Mouse (Mus musculus) MEL (cell line): ENCODE results near the gene Nme3. TPM values are rescaled to one million over a fixed set of nuclear protein-coding genes. Genes with fewer than 3 reads are reported as not detected.

Experiments used
- DNase-seq: peaks from one replicate; pipeline ENCODE4 v3.0.0; 2011; ENCODE audit warnings: low read depth, low spot score
- H3K27ac ChIP-seq: 2 replicates; pipeline ENCODE4 v1.5.1; 2012; ENCODE audit warnings: low read depth, mild to moderate bottlenecking, control low read depth, low read length, moderate library complexity; ENCODE audit not compliant: control insufficient read depth
- H3K27me3 ChIP-seq, 2 experiments: fragments of 150-350 bp in 1 of 2; sonication (generic) in 1 of 2; 2 replicates each; pipeline ENCODE4 v1.6.1; 2012; ENCODE audit warnings: low read length in 2 of 2, mild to moderate bottlenecking in 2 of 2, improper control_type of control experiment in 1 of 2, moderate library complexity in 1 of 2; ENCODE audit not compliant: insufficient read depth in 2 of 2, control insufficient read depth in 1 of 2
- H3K36me3 ChIP-seq, 2 experiments: 2 replicates each; pipeline ENCODE4 v1.6.1; 2012 to 2014; ENCODE audit warnings: low read length in 2 of 2, improper control_type of control experiment in 1 of 2, inconsistent platforms in 1 of 2, mild to moderate bottlenecking in 1 of 2; ENCODE audit not compliant: insufficient read depth in 2 of 2, control insufficient read depth in 1 of 2
- H3K4me1 ChIP-seq, 2 experiments: fragments of 150-350 bp in 1 of 2; sonication (generic) in 1 of 2; 2 replicates each; pipeline ENCODE4 v1.6.1; 2012; ENCODE audit warnings: low read length in 2 of 2, improper control_type of control experiment in 1 of 2, mild to moderate bottlenecking in 1 of 2; ENCODE audit not compliant: insufficient read depth in 2 of 2, control insufficient read depth in 1 of 2
- H3K4me3 ChIP-seq, 2 experiments: fragments of 150-350 bp in 1 of 2; sonication (generic) in 1 of 2; 2 replicates each; pipeline ENCODE4 v1.5.1; 2012; ENCODE audit warnings: low read depth in 2 of 2, low read length in 2 of 2, mild to moderate bottlenecking in 2 of 2, moderate library complexity in 2 of 2, control low read depth in 1 of 2, improper control_type of control experiment in 1 of 2; ENCODE audit not compliant: control insufficient read depth in 1 of 2, insufficient read depth in 1 of 2
- H3K79me2 ChIP-seq: 2 replicates; pipeline ENCODE4 v1.6.1; 2012; ENCODE audit warnings: mild to moderate bottlenecking, low read length, moderate library complexity; ENCODE audit not compliant: control insufficient read depth, poor library complexity, insufficient read depth
- H3K9ac ChIP-seq: 2 replicates; pipeline ENCODE4 v1.6.1; 2012; ENCODE audit warnings: low read depth, mild to moderate bottlenecking, control low read depth, low read length, moderate library complexity; ENCODE audit not compliant: control insufficient read depth, poor library complexity, severe bottlenecking
- H3K9me3 ChIP-seq: fragments of 150-350 bp; sonication (generic); replicated peaks from 2 replicates; pipeline ENCODE4 v1.6.1; 2012; ENCODE audit warnings: mild to moderate bottlenecking, low read length, improper control_type of control experiment, moderate library complexity; ENCODE audit not compliant: insufficient read depth
- BHLHE40 ChIP-seq: IDR thresholded peaks from 2 replicates; pipeline ENCODE4 v1.6.1; 2012; ENCODE audit warnings: low read depth, mild to moderate bottlenecking, inconsistent platforms, low read length, improper control_type of control experiment, borderline replicate concordance
- CHD1 ChIP-seq: IDR thresholded peaks from 2 replicates; pipeline ENCODE4 v1.6.1; 2012; ENCODE audit warnings: low read depth, mild to moderate bottlenecking, inconsistent platforms, low read length, improper control_type of control experiment
- CTCF ChIP-seq, 3 experiments: IDR thresholded peaks in 2 of 3; conservative IDR thresholded peaks in 1 of 3; 2 replicates each; pipeline ENCODE4 v1.5.1; 2011 to 2012; ENCODE audit warnings: low read length in 3 of 3, low read depth in 2 of 3, mild to moderate bottlenecking in 2 of 3, improper control_type of control experiment in 1 of 3, inconsistent platforms in 1 of 3, mixed read lengths in 1 of 3, moderate library complexity in 1 of 3; ENCODE audit not compliant: control insufficient read depth in 1 of 3, insufficient read depth in 1 of 3, poor library complexity in 1 of 3, severe bottlenecking in 1 of 3
- EP300 ChIP-seq, 2 experiments: IDR thresholded peaks; 2 replicates each; pipeline ENCODE4 v1.6.1; 2011; ENCODE audit warnings: improper control_type of control experiment in 2 of 2, low read length in 2 of 2, low read depth in 1 of 2, mild to moderate bottlenecking in 1 of 2
- GABPA ChIP-seq: IDR thresholded peaks from 2 replicates; pipeline ENCODE4 v1.6.1; 2012; ENCODE audit warnings: low read depth, mild to moderate bottlenecking, inconsistent platforms, low read length, improper control_type of control experiment, moderate library complexity
- GATA1 ChIP-seq: IDR thresholded peaks from 2 replicates; pipeline ENCODE4 v1.6.1; 2011; ENCODE audit warnings: low read depth, low read length, improper control_type of control experiment
- HCFC1 ChIP-seq: IDR thresholded peaks from 2 replicates; pipeline ENCODE4 v1.6.1; 2012; ENCODE audit warnings: low read depth, mild to moderate bottlenecking, inconsistent platforms, low read length, improper control_type of control experiment, moderate library complexity
- MAFK ChIP-seq: IDR thresholded peaks from 2 replicates; pipeline ENCODE4 v1.6.1; 2011; ENCODE audit warnings: low read depth, mild to moderate bottlenecking, low read length, improper control_type of control experiment, borderline replicate concordance
- MAX ChIP-seq: IDR thresholded peaks from 2 replicates; pipeline ENCODE4 v1.6.1; 2011; ENCODE audit warnings: low read length, improper control_type of control experiment
- MAZ ChIP-seq: IDR thresholded peaks from 2 replicates; pipeline ENCODE4 v1.6.1; 2012; ENCODE audit warnings: low read depth, mild to moderate bottlenecking, inconsistent platforms, low read length, improper control_type of control experiment
- MXI1 ChIP-seq: IDR thresholded peaks from 2 replicates; pipeline ENCODE4 v1.6.1; 2011; ENCODE audit warnings: mild to moderate bottlenecking, low read depth, low read length, improper control_type of control experiment
- MYC ChIP-seq: IDR thresholded peaks from 2 replicates; pipeline ENCODE4 v1.6.1; 2011; ENCODE audit warnings: low read depth, mild to moderate bottlenecking, low read length, improper control_type of control experiment, moderate library complexity
- NRF1 ChIP-seq: IDR thresholded peaks from 2 replicates; pipeline ENCODE4 v1.6.1; 2014; ENCODE audit warnings: low read depth, mild to moderate bottlenecking, inconsistent platforms, low read length, improper control_type of control experiment, moderate library complexity; ENCODE audit not compliant: poor library complexity, insufficient read depth, severe bottlenecking
- POLR2AphosphoS5 ChIP-seq: IDR thresholded peaks from 2 replicates; pipeline ENCODE4 v1.6.1; 2012; ENCODE audit warnings: low read depth, borderline replicate concordance, mild to moderate bottlenecking, inconsistent platforms, low read length, moderate library complexity, mixed read lengths
- RAD21 ChIP-seq: IDR thresholded peaks from 2 replicates; pipeline ENCODE4 v1.6.1; 2011; ENCODE audit warnings: mild to moderate bottlenecking, low read depth, low read length, improper control_type of control experiment
- SIN3A ChIP-seq: IDR thresholded peaks from 2 replicates; pipeline ENCODE4 v1.6.1; 2012; ENCODE audit warnings: low read length, improper control_type of control experiment, inconsistent platforms
- TBP ChIP-seq: IDR thresholded peaks from 2 replicates; pipeline ENCODE4 v1.8.0; 2011; ENCODE audit warnings: low read depth, low read length, improper control_type of control experiment
- UBTF ChIP-seq: IDR thresholded peaks from 2 replicates; pipeline ENCODE4 v1.6.1; 2012; ENCODE audit warnings: low read depth, mild to moderate bottlenecking, inconsistent platforms, low read length, improper control_type of control experiment, moderate library complexity, borderline replicate concordance; ENCODE audit not compliant: insufficient read depth
- USF1 ChIP-seq: IDR thresholded peaks from 2 replicates; pipeline ENCODE4 v1.6.1; 2014; ENCODE audit warnings: low read depth, mild to moderate bottlenecking, inconsistent platforms, low read length, improper control_type of control experiment, moderate library complexity
- ZC3H11A ChIP-seq: IDR thresholded peaks from 2 replicates; pipeline ENCODE4 v1.6.1; 2012; ENCODE audit warnings: low read depth, mild to moderate bottlenecking, inconsistent platforms, low read length, improper control_type of control experiment
- ZMIZ1 ChIP-seq: IDR thresholded peaks from 2 replicates; pipeline ENCODE4 v1.6.1; 2012; ENCODE audit warnings: low read depth, mild to moderate bottlenecking, inconsistent platforms, low read length, improper control_type of control experiment, moderate library complexity
- polyA plus RNA-seq, 2 experiments: library from polyadenylated mRNA; stranded (reverse) in 1 of 2; unstranded in 1 of 2; fragments of >175 nt in 1 of 2; fragments of >200 nt in 1 of 2; gene quantifications; 2 replicates each; pipeline versions ENCODE4 v1.2.1 to v1.2.4; 2012; ENCODE audit warnings: low replicate concordance in 2 of 2, low read depth in 1 of 2; ENCODE audit not compliant: insufficient read length in 2 of 2, insufficient read depth in 1 of 2, missing spikeins in 1 of 2
- total RNA-seq: library from RNA; depleted of rRNA; stranded (reverse); fragments of 300-350 nt; gene quantifications from 2 replicates; pipeline ENCODE4 v1.2.3, GENCODE M21; 2012

Nme3 gene
- total and polyA plus RNA-seq, 3 experiments: 22.1 to 24.4 TPM; not detected in 1

GRCm38 (mm10) chr17:24848600-24849031 is 47.7 kb upstream of the Nme3 start:
- peak overlapping the region; percentile 52 for H3K27ac ChIP-seq
- H3K4me1 ChIP-seq: peaks cover 0 to 15% of the 10 kb centered on the region in 2 experiments; a peak in 2 of 4 replicates
- H3K36me3 ChIP-seq: peaks cover 0 to 13% of the 10 kb centered on the region in 2 experiments; a peak in 2 of 4 replicates
- H3K27me3 ChIP-seq: no peaks in the 10 kb centered on the region
- H3K9me3 ChIP-seq: no peaks in the 10 kb centered on the region
- TF ChIP-seq ZC3H11A: no peak
- peak; percentile 34; the same call in 1 of the 2 replicates for TF ChIP-seq GATA1
- peak; percentile 43; the same call in 1 of the 2 replicates for TF ChIP-seq MXI1
- peak overlapping the region; percentile 6 for H3K9ac ChIP-seq
- H3K4me3 ChIP-seq: peak overlapping the region in 1 of 2 experiments; percentile 81; a peak in 2 of 4 replicates
- peaks cover 3% of the 10 kb centered on the region; the same call in 1 of the 2 replicates for H3K79me2 ChIP-seq
- DNase-seq: peak; percentile 59

GRCm38 (mm10) chr17:24849733-24850064 is 46.6 kb upstream of the Nme3 start:
- Histone ChIP-seq H3K79me2 (peaks cover 3% of the 10 kb centered on the region; the same call in 1 of the 2 replicates), H3K9ac (peak overlapping the region; percentile 67)
- TF ChIP-seq USF1 (no peak), ZMIZ1 (0 out of 2 replicates have a peak, but pooled peaks have one; percentile 52), SIN3A (peak; percentile 80), UBTF (0 out of 2 replicates have a peak, but pooled peaks have one; percentile 44), BHLHE40 (0 out of 2 replicates have a peak, but pooled peaks have one; percentile 41), MXI1 (peak; percentile 81), MAZ (0 out of 2 replicates have a peak, but pooled peaks have one; percentile 67), HCFC1 (peak; percentile 72; the same call in 1 of the 2 replicates), MAX (peak; percentile 73), EP300 (IDR thresholded peaks at IDR 0.05; ENCODE audit: low read depth in 1 of 2, low read length in 2 of 2) (no peak), CHD1 (0 out of 2 replicates have a peak, but pooled peaks have one; percentile 53), POLR2AphosphoS5 (0 out of 2 replicates have a peak, but pooled peaks have one; percentile 15), MYC (peak; percentile 89), GABPA (no peak), MAFK (no peak), CTCF (IDR thresholded peaks at IDR 0.05 in 2 of 3, conservative IDR thresholded peaks at IDR 0.05 in 1 of 3; ENCODE audit: control insufficient read depth in 1 of 3, insufficient read depth in 1 of 3, low read depth in 2 of 3, low read length in 3 of 3, poor library complexity in 1 of 3, severe bottlenecking in 1 of 3) (0 out of 6 replicates have a peak, but pooled peaks of 1 of the 3 experiments have one; percentile 11), NRF1 (peak; percentile 50; the same call in 1 of the 2 replicates), TBP (no peak), RAD21 (no peak)
- TF ChIP-seq, all 39 proteins: peak for 13
- H3K36me3 ChIP-seq: peaks cover 0 to 13% of the 10 kb centered on the region in 2 experiments; a peak in 2 of 4 replicates
- H3K4me3 ChIP-seq: peak overlapping the region; percentile 64 to 81
- no peaks in the 10 kb centered on the region for H3K27me3 ChIP-seq
- H3K27ac ChIP-seq: peak overlapping the region; percentile 63
- no peaks in the 10 kb centered on the region for H3K9me3 ChIP-seq
- DNase-seq: no peak
- H3K4me1 ChIP-seq: peaks cover 0 to 15% of the 10 kb centered on the region in 2 experiments; a peak in 2 of 4 replicates
